Mouse (Mus musculus) gonadal fat pad, adult 2 months (tissue): Measurements from ENCODE around the gene Pkn2. TPM values are rescaled to one million over a fixed set of nuclear protein-coding genes. Genes with fewer than 3 reads are reported as not detected.
A peak's percentile ranks its signal among the peaks of the same experiment; 100 is the strongest.

Source experiments
- DNase-seq: peaks from one replicate; pipeline ENCODE4 v3.0.0-alpha.2; 2012; ENCODE audit warnings: low read depth
- polyA plus RNA-seq: library from polyadenylated mRNA; depleted of rRNA; stranded (reverse); fragments of >200 nt; gene quantifications from 2 replicates; pipeline ENCODE4 v1.2.3, GENCODE M21; 2012; rRNA removed

Gene Pkn2
- 16.7 and 20.2 TPM in 2 replicates for polyA plus RNA-seq

- peak; percentile 58 for DNase-seq
Observed at GRCm38 (mm10) chr3:142881872-142882623, at the start of gene Pkn2. Gene Pkn2 (minus strand): TSS chr3:142882004.

GRCm38 (mm10) chr3:142929906-142930305, 48.1 kb upstream of the Pkn2 start:
- no peak for DNase-seq

- no peak for DNase-seq
Observed at GRCm38 (mm10) chr3:142927311-142927710, 45.5 kb upstream of the Pkn2 start.

GRCm38 (mm10) chr3:142924831-142925348, 43.1 kb upstream of the Pkn2 start:
- no peak for DNase-seq

GRCm38 (mm10) chr3:142919070-142919469, 37.3 kb upstream of the Pkn2 start:
- no peak for DNase-seq

- no peak for DNase-seq
Observed at GRCm38 (mm10) chr3:142917760-142918439, 36.1 kb upstream of the Pkn2 start.

GRCm38 (mm10) chr3:142917171-142917570, 35.4 kb upstream of the Pkn2 start:
- DNase-seq, result no peak

GRCm38 (mm10) chr3:142913295-142913694, 31.5 kb upstream of the Pkn2 start:
- no peak for DNase-seq

GRCm38 (mm10) chr3:142899683-142900082, 17.9 kb upstream of the Pkn2 start:
- DNase-seq, result no peak

- no peak for DNase-seq
Observed at GRCm38 (mm10) chr3:142898949-142899396, 17.2 kb upstream of the Pkn2 start.

GRCm38 (mm10) chr3:142890442-142890841, 8.6 kb upstream of the Pkn2 start:
- no peak for DNase-seq

GRCm38 (mm10) chr3:142886963-142887362, 5.2 kb upstream of the Pkn2 start:
- DNase-seq, result no peak

GRCm38 (mm10) chr3:142884594-142884993, 2.8 kb upstream of the Pkn2 start:
- no peak for DNase-seq

GRCm38 (mm10) chr3:142881589-142881871, 274 bp downstream of the Pkn2 start:
- DNase-seq, result no peak

- DNase-seq, result no peak
Observed at GRCm38 (mm10) chr3:142880790-142881588, 815 bp downstream of the Pkn2 start.

- peak; percentile 46 for DNase-seq
Observed at GRCm38 (mm10) chr3:142863236-142863635, 18.6 kb downstream of the Pkn2 start.

- DNase-seq, result no peak
Observed at GRCm38 (mm10) chr3:142856832-142857231, 25.0 kb downstream of the Pkn2 start.

GRCm38 (mm10) chr3:142855961-142856472, 25.8 kb downstream of the Pkn2 start:
- DNase-seq, result no peak

- DNase-seq, result no peak
Observed at GRCm38 (mm10) chr3:142852911-142853310, 28.9 kb downstream of the Pkn2 start.

GRCm38 (mm10) chr3:142851631-142852030, 30.2 kb downstream of the Pkn2 start:
- DNase-seq, result no peak

GRCm38 (mm10) chr3:142839961-142840360, 41.8 kb downstream of the Pkn2 start:
- no peak for DNase-seq

GRCm38 (mm10) chr3:142834761-142835160, 47.0 kb downstream of the Pkn2 start:
- no peak for DNase-seq
